Mouse (Mus musculus) embryonic facial prominence, embryonic 13.5 days (tissue): ENCODE measurements at regions not wholly inside any gene's neighbourhood (a gene's known extent, or its start where the extent isn't known, plus 50 kb on each side); places are given as distances from the start of the nearest gene placed in this dataset.
A peak's percentile ranks its signal among the peaks of the same experiment; 100 is the strongest.

ENCODE experiments used
- ATAC-seq: fragments of 200-750 bp; cut with Nextera tagmentation; 2 replicates; pipeline ENCODE4 v1.8.0; 2017; ENCODE audit warnings: low read depth; ENCODE audit not compliant: insufficient number of reproducible peaks, insufficient read depth, low FRiP score, low TSS enrichment
- H3K27ac ChIP-seq: fragments of 300-500 bp; sonication (generic); 2 replicates; pipeline ENCODE4 v1.5.1; 2015; ENCODE audit warnings: moderate library complexity, mild to moderate bottlenecking, inconsistent platforms
- H3K27me3 ChIP-seq: fragments of 300-500 bp; sonication (generic); 2 replicates; pipeline ENCODE4 v1.6.1; 2015; ENCODE audit warnings: mild to moderate bottlenecking, inconsistent platforms
- H3K36me3 ChIP-seq: fragments of 300-500 bp; sonication (generic); 2 replicates; pipeline ENCODE4 v1.6.1; 2015; ENCODE audit warnings: mild to moderate bottlenecking, inconsistent platforms
- H3K4me1 ChIP-seq: fragments of 300-500 bp; sonication (generic); 2 replicates; pipeline ENCODE4 v1.6.1; 2015; ENCODE audit warnings: inconsistent platforms
- H3K4me2 ChIP-seq: fragments of 300-500 bp; sonication (generic); 2 replicates; pipeline ENCODE4 v1.6.1; 2015; ENCODE audit warnings: moderate library complexity, mild to moderate bottlenecking, inconsistent platforms
- H3K4me3 ChIP-seq: fragments of 300-500 bp; sonication (generic); 2 replicates; pipeline ENCODE4 v1.5.1; 2015; ENCODE audit warnings: mild to moderate bottlenecking, inconsistent platforms
- H3K9ac ChIP-seq: fragments of 300-500 bp; sonication (generic); 2 replicates; pipeline ENCODE4 v1.6.1; 2015; ENCODE audit warnings: mild to moderate bottlenecking, inconsistent platforms
- H3K9me3 ChIP-seq: fragments of 300-500 bp; sonication (generic); 2 replicates; pipeline ENCODE4 v1.6.1; 2016; ENCODE audit warnings: inconsistent platforms
- WGBS: fragments of 180-500 bp; shearing (Covaris S2); methylation state at CpG from one replicate; pipeline ENCODE4 v1.1.7; 2015; ENCODE audit warnings: mixed read lengths; 5-methylcytosine and 5-hydroxymethylcytosine counted together

GRCm38 (mm10) chr16:50508673-50509528 lies 76.7 kb upstream of the Bbx start:
- H3K4me2 ChIP-seq = no peak overlapping the region
- H3K4me1 ChIP-seq = no peaks in the 10 kb centered on the region
- ATAC-seq = no peak
- H3K9me3 ChIP-seq = no peaks in the 10 kb centered on the region
- no peaks in the 10 kb centered on the region for H3K27me3 ChIP-seq
- no peak overlapping the region for H3K27ac ChIP-seq
- no peak overlapping the region for H3K9ac ChIP-seq
- no peaks in the 10 kb centered on the region for H3K36me3 ChIP-seq
- 85% methylated on average over 14 of the region's 14 CpGs for WGBS
- H3K4me3 ChIP-seq = no peak overlapping the region

DNA sequence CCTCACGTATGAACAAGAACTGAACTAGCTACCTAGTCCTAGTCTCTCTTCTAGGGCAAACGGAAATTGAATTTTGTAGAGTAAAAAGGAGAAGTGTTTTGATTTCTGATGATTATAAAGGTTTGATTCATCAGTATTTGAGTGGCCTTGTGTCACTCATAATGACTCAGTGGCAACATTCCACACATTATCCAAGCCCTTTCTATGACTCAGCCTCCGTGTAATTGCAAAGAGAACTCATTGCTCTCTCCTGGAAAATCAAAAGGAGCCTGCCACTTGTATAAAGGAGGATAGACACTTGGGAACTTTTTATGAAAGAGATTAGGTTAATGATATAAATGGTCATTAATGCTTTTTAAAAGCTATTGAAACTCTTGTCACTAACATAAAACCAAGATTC lies 72.4 kb upstream of the Bbx start:
- Histone ChIP-seq H3K4me1 (no peaks in the 10 kb centered on the region), H3K9ac (no peak overlapping the region), H3K27me3 (no peaks in the 10 kb centered on the region), H3K9me3 (no peaks in the 10 kb centered on the region), H3K4me3 (no peak overlapping the region), H3K36me3 (no peaks in the 10 kb centered on the region), H3K4me2 (no peak overlapping the region), H3K27ac (no peak overlapping the region)
- WGBS = 71% methylated on average over 3 of the region's 3 CpGs
- no peak for ATAC-seq

DNA sequence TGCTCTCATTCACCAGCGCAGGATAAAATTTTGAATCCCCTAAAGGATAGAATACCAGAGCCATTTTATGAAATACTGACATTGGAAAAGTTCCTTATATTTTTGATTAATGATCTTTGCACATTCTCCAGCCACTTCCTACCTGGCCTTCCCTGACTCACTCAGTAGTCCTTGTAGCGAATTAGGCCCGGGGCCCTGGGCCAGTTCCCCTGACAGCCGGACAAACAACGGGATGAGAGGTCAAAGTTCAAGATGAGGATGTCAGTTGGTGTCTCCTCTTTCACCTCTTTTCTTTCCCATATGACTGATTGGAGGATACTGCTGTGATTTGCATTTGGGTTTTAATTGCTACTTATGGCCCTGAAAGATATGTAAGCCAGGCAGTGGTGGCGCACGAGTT lies 66.7 kb upstream of the Bbx start:
- Histone ChIP-seq H3K27ac (no peak overlapping the region), H3K9ac (no peak overlapping the region), H3K27me3 (no peaks in the 10 kb centered on the region), H3K36me3 (no peaks in the 10 kb centered on the region), H3K4me3 (no peak overlapping the region), H3K4me1 (no peaks in the 10 kb centered on the region), H3K9me3 (no peaks in the 10 kb centered on the region), H3K4me2 (no peak overlapping the region)
- no peak for ATAC-seq
- WGBS = 55% methylated on average over 7 of the region's 7 CpGs

GRCm38 (mm10) chr16:50493662-50494061 lies 61.5 kb upstream of the Bbx start:
- no peak overlapping the region for H3K9ac ChIP-seq
- no peak for ATAC-seq
- no peak overlapping the region for H3K4me2 ChIP-seq
- 88% methylated on average over 2 of the region's 2 CpGs for WGBS
- no peaks in the 10 kb centered on the region for H3K36me3 ChIP-seq
- H3K4me1 ChIP-seq = no peaks in the 10 kb centered on the region
- no peaks in the 10 kb centered on the region for H3K9me3 ChIP-seq
- no peak overlapping the region for H3K27ac ChIP-seq
- no peak overlapping the region for H3K4me3 ChIP-seq
- H3K27me3 ChIP-seq = no peaks in the 10 kb centered on the region

DNA sequence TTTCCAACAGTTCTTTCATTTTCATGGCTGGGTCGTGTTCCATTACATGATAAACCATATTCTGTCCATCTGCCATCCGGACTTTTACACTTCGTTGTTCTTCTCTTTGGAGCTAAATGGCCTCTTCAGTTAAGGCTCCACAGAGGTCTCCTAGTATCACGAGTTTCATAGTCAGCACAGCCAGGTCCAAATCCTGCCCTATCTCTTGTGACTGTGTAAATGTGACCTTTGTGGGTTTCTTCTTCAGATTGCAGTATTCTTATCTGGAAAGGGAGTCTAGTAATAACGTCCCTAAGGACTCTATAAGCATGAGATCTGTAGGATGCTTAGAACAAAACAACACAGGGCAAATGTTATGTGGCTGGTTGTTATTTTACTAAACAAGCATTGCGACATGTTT lies 57.1 kb upstream of the Bbx start:
- Histone ChIP-seq H3K4me1 (no peaks in the 10 kb centered on the region), H3K4me3 (no peak overlapping the region), H3K9ac (no peak overlapping the region), H3K27ac (no peak overlapping the region), H3K9me3 (no peaks in the 10 kb centered on the region), H3K4me2 (no peak overlapping the region), H3K27me3 (no peaks in the 10 kb centered on the region), H3K36me3 (no peaks in the 10 kb centered on the region)
- WGBS = 90% methylated on average over 6 of the region's 6 CpGs
- ATAC-seq = no peak

GRCm38 (mm10) chr16:50482360-50482786 lies 50.2 kb upstream of the Bbx start:
- Histone ChIP-seq H3K36me3 (no peaks in the 10 kb centered on the region), H3K27me3 (no peaks in the 10 kb centered on the region), H3K9ac (no peak overlapping the region), H3K4me1 (peaks cover 4% of the 10 kb centered on the region; the same call in 1 of the 2 replicates), H3K27ac (no peak overlapping the region), H3K4me2 (0 out of 2 replicates have a peak overlapping the region, but pooled peaks have one; percentile 7), H3K9me3 (no peaks in the 10 kb centered on the region), H3K4me3 (no peak overlapping the region)
- no peak for ATAC-seq
- 38% methylated on average over 9 of the region's 9 CpGs for WGBS
